Mouse (Mus musculus) gastrocnemius, postnatal 25 days (tissue): ENCODE measurements around the gene Odf3b. TPM values are rescaled to one million over a fixed set of nuclear protein-coding genes. Genes with fewer than 3 reads are reported as not detected.

ENCODE experiments used
- DNase-seq: peaks from one replicate; pipeline ENCODE4 v3.0.0; 2022
- long read RNA-seq, 2 experiments: library from polyadenylated mRNA; stranded (forward); transcript quantifications; one replicate each; pipeline ENCODE4 v2.0.0; 2021
- total RNA-seq, 2 experiments: library from RNA; stranded (reverse); gene quantifications; 1 replicate in 1 of 2; 2 replicates in 1 of 2; pipeline ENCODE4 v1.2.3; 2021

Gene Odf3b
- under 1 TPM in 1 of 2 experiments, not detected in 1; 0.32 TPM for total RNA-seq
- long read RNA-seq, experiment 1, partial matches to known transcripts: 0 of 2 reads
- long read RNA-seq, experiment 1, other reads (novel, unspliced or antisense): 1 of 2 reads
- long read RNA-seq, experiment 2: 0 reads

DNA sequence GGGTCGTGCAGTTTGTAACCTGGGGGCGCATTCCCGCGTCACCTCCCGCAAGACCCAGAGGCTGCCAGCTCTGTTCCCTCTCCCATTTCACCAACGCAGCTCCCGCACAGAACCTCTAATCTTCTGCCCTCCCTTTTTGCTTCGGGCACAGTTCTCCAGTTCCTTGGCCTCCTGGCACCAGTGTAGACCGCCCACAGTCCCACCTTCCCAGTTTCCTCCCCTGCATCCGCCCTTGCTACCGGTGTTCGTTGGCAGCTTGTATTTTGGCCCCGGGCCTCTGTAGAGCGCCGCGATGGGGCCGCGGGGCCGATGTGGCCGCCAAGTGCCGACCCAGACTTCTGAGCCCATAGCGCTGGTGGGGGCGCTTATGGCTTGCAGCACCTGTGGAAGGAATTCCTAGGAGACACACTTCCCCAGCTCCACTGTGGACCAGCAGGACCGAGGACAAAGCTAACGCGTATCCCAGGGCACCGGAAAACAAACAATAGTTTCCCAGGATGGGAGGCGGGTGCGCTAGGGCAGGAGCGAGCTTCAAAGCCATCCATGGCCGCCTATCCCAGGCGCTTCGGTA lies at the start of gene Odf3b:
Gene Odf3b (minus strand): TSS at position 452 of the 571 bp plus-strand sequence.
- no peak for DNase-seq

DNA sequence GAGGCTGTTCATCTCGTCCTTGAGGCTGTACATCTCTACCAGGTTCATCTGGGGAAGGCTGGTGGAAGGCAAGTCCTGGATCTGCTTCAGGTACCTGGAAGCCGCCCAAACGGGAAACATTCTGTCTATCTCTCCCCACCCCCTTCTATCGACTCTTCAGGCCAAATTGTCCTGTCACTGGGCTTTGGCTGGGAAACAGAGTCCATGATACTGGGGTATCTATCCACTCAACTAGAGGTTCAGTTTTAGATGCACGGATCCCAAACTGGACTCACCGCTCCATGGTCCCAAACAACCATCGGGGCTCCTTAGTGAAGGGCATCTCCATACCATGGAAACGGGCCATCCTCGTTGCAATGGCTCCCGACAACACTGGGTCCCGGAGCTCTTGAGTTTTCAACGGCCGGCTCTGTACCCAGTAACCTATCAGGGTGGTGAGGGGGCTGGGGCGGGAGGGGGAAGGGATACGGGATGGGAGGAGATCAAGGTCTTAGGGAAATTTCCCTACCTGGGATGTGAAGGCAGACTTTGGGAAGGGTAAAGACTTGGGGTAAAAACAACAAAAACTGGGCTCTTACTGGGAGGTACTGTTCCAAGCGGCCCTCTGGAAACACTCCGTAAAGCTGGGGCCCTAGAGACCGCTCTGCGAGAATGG lies 49.2 kb upstream of the Odf3b start:
- DNase-seq: no peak

DNA sequence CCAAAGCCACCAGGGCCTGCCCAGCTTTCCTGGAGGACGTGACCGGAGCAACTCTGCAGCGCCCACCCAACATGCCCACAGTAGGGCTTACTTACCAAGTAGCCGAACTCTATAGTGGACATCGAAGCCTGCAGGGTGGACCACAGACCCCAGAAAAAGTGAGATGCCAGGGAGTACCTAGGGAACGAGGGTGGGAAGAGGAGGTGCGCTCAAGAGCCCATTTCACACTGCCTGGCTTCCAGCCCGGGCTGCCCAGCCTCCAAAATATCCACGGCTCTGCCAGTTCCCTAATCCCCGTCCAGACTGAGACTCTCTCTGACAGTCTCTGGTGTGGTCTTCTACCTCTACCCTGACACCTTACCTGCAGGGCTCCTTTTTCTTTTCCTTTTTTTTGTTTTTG lies 47.6 kb upstream of the Odf3b start:
- DNase-seq: no peak

DNA sequence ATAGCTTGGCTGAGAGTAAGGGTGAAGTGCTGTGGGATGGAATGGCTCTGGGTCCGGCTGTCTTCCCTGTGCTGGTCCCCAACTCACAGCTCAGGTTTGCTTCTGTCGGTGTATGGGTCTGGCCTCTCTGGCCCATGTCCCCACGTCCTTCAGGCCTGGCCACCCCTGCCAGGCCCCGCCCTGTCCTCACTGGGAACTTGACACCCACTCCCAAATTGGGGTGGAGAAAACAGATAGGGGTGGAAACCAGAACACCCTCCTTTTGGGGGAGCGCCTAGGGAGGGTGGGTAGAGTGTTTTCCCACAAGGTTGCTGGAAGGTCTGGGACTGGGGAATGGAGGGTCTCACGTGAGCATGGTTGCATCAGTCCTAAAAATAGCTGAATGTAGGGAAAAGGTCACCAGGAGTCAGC lies 46.6 kb upstream of the Odf3b start, which contains the start of gene Cpt1b:
Gene Cpt1b (minus strand): TSS at position 153 of the 411 bp plus-strand sequence.
- peak; percentile 80 for DNase-seq

DNA sequence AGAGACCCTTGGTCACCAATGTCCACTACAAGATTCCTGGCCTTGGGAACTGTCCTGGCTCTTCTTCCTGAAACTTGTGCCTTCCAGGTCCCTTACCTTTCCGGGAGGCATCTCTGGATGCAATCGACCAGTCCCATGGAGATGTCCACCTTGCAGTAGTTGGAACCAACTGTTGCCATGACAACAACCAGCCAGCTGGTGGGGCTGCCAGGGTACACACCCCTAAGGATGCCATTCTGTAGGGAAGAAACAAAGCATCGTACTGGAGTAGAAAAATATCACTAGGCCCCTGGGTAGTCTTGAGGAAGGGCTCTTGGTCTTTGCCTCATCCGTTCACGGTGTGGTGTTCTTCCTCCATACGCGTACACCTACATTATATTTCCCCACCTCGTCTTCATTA lies 45.5 kb upstream of the Odf3b start:
- DNase-seq: no peak

DNA sequence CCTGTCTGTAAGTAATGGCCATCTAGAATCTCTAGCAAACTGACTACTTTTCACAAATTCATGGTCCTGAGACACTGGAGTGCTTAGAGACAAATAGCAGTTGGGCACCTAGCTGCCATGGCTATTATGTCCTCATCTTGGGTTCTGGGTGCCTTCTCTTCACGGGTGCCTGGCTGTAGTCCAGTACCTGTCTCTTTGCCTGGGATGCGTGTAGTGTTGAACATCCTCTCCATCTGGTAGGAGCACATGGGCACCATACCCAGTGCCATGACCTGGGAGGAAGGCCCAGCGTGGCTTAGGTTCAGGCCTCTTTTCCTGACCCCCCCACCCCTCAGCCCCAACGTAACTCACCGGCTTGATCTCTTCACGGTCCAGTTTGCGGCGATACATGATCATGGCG lies 42.9 kb upstream of the Odf3b start:
- DNase-seq: no peak

DNA sequence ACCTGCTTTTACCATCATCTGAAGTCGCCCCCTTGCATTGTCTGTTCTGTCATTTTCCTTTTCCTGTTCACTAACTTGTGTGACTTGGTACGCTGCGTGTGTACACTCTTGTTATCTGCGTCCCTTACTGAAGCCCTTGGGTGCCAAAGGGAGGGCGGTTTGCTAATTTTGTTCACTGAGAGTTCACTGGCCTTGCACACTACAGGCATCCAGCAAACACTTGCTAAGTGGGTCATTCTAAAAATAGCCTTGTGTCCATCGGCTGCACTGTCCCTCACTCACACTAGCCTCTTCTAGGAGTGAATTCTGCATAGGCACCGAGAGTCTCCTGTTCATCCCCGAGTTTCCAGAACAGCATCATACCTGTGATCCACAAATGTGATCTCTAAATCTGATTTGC lies 36.2 kb upstream of the Odf3b start:
- DNase-seq: no peak

DNA sequence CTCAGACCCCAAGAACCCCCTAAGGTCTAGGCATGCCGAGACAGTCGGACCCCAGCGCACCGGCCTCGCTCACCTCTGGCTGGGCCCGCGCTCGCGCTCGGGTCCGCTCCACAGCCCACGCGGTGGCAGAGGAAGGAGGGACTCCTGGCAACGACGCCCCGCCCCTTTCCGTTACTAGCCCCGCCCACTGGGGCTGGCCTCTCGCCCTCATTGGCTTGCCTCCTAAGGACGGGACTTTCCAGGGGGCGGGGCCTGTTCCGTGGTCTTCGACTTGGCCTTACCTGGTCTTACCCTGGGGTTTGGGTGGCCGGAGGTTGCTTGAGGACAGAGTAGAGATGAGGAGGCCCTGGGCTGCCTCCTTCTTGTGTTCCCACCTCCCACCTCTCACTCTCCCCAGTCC lies 31.0 kb upstream of the Odf3b start, which contains the start of gene Syce3:
Gene Syce3 (minus strand): TSS at position 386 of the 400 bp plus-strand sequence.
- DNase-seq: no peak

DNA sequence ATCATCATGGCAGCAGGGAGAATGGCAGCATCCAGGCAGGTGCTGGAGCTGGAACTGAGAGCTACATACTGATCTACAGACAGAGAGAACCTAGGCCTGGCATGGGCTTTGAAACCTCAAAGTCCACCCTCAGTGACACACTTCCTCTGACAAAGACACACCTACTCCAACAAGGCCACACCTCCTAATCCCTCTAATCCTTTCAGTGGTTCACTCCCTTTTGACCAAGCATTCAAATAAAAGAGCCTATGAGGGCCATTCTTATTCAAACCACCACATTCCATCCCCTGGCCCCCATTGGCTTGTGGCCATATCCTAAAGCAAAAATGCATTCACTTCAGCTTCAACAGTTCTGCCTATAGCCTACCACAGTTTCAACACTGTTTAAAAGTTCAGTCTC lies 27.6 kb upstream of the Odf3b start:
- no peak for DNase-seq

DNA sequence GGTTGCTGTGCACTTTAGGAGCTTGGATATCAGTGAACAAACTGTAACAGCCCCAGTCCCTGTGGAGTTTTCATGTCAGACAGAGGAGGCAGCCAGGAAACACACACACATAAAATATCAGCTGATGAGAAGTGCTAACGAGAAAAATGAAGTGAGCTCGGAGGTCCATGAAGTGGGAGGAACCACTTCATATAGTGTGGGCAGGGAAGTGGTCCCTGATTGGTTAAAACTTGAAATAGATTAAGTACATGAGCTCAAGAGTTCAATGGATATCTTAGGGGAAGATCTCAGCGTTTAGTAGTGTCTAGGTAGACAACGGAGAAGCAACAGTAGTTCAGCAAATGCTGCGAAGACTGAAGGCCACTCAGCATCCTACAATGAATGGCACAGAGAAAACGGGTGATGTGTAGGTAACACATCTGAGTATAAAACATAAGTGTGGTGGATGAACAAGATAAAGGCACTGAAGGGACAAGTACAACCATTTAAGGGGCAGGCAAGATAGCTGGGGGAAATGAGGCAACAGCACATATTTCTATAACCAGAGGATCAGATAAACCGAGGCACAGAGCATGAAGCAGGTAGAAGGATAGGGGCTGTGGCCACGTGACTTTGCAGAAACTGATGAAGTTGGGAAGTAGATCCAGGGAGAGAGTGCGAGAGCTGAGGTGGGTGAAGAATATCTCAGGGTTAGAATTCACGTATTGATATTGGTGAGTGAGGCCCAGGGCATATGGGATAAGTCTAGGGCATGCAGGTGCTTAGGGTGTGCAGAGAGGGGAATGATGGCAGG lies 25.9 kb upstream of the Odf3b start:
- DNase-seq: no peak

DNA sequence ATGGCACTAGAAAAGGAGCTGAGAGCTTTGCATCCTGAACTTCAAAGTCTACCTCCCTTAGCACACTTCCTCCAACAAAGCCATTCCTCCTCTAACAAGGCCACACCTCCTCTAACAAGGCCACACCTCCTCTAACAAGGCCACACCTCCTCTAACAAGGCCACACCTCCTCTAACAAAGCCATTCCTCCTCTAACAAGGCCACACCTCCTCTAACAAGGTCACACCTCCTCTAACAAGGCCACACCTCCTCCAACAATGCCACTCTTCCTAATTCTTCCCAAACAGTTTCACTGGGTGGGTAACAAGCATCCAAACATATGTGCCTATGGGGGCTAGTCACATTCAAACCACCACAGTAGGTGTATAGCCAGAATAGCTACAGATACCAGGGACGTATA lies 23.4 kb upstream of the Odf3b start:
- DNase-seq: no peak

DNA sequence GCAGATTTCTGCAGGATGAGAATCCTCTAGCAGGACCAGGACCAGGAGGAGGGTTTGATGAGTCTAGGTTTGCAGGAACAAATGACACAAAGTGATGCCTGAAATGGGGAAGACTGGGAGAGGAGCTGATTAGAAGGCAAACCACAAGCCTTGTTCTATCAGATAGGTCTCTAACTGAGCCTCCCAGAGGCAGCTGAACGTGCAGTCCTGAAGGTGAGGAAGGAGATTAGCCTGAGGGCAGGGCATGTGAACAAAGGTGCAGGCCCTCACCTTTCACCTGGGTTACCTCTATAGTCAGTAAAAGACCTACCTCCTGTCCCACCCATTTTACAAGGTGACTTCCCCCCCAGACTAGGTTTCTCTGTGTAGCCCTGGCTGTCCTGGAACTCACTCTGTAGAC lies 20.6 kb upstream of the Odf3b start:
- no peak for DNase-seq

DNA sequence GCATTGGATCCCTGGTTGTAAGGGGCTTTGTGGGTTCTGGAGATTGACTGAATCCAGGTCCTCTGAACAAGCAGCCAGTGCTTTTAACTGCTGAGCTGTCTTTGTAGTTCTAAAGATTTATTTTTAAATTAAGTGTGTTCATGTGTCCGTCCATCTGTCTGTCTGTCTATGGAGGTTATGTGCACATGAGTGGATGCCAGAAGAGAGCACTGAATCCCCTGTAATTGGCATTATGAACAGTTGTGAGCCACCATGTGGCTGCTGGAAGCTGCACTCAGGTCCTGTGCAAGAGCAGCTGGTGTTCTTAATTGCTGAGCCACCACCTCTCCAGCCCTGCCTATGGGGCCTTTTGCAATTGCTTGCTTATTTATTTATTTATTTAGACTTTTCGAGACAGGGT lies 19.1 kb upstream of the Odf3b start:
- no peak for DNase-seq

DNA sequence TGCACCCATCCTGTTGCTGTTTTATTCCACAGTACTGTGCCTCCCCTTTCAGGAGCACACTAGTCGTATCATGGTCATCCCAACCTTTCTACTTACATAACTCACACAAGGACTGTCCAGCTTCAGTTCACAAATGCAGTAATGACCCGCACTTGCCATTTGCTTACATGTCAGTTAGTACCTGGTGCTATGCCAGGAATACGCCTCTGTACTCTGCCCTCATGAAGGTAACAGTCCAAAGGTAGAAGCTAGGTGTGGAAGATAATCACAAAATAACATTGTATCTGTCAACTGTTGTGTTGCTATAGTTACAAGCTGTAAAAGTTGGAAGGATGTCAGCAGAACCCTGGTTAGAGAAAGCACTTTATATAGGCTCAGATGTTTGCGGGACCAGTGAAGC lies 17.8 kb upstream of the Odf3b start:
- DNase-seq: no peak

DNA sequence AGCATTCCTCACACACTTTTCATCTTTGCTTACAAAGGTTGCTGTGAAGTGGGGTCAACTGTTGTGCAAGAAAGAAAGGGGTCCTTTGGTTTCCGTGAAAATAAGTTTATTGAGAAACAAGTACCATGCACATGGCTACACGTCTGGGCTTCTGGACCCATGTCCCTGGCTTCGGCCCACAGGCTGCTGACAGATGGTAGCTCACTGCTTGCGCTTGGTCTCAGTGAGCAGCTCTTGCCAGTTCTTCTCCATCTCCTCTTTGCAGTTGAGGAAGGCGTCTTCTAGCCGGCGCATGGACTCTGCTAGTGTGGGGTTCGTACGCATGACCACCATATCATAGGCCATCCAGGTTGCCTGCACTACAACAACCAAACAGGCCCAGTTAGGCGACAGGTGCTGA lies 11.0 kb upstream of the Odf3b start:
- DNase-seq: no peak

DNA sequence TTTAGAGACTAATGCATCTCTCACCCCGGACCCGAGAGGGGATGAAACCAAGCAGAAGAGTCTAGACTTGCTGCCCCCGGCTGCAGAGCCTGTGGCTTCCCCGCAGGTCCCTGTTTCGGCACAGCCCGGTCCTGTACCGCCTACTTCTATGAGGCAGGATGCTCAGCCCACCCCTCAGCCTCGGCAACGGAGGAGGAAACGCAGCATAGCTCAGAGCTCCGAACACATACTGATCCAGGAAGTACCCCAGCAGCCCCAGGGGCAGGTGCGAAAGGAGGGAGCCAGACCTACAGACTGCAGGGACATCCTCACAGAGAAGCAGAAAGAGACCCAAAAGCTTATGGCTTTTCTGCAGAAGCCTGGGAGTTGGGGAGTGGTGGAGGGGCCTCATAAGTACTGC lies 8.0 kb upstream of the Odf3b start:
- no peak for DNase-seq

DNA sequence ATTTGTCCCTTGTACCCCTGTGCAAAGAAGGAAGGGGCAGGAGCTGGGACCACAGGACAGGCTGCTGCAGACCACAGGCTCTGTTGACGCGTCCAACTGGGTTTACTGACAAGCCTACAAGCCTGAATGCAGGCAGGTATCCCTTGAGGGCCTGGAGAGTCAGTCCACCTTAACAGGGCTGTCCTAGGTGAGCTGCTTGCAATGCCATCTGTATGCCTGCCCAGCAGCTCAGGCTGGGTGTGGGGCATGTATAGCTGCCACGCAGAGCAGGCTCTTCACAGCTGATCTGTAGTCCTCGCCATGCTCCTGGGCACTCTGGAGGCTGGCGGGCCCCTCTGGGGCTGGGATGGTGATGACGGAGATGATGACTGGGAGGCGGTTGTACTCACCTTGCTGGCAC lies 5.5 kb upstream of the Odf3b start, which contains the start of gene Klhdc7b:
Gene Klhdc7b (plus strand): TSS at position 301 of the 400 bp plus-strand sequence.
- no peak for DNase-seq

DNA sequence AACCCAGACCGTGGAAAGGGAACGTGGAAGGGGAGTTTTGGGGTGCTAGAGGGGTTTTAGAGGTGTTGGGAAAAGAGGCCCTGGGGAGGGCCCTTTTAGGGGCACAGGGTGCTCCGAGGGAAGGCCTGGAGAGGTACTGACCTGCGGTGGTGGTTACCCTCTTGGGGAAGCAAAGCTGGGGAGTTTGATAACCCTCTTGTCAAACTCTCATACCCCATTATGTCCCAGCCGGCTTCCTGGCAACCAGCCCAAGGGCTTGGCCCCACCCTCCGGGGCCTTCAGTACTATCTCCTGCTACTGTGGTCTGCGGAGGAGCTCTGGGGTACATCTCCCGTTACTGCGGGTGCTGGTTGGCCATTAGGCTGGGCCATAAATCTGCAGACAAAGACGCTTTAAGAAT lies 347 bp upstream of the Odf3b start:
- no peak for DNase-seq

DNA sequence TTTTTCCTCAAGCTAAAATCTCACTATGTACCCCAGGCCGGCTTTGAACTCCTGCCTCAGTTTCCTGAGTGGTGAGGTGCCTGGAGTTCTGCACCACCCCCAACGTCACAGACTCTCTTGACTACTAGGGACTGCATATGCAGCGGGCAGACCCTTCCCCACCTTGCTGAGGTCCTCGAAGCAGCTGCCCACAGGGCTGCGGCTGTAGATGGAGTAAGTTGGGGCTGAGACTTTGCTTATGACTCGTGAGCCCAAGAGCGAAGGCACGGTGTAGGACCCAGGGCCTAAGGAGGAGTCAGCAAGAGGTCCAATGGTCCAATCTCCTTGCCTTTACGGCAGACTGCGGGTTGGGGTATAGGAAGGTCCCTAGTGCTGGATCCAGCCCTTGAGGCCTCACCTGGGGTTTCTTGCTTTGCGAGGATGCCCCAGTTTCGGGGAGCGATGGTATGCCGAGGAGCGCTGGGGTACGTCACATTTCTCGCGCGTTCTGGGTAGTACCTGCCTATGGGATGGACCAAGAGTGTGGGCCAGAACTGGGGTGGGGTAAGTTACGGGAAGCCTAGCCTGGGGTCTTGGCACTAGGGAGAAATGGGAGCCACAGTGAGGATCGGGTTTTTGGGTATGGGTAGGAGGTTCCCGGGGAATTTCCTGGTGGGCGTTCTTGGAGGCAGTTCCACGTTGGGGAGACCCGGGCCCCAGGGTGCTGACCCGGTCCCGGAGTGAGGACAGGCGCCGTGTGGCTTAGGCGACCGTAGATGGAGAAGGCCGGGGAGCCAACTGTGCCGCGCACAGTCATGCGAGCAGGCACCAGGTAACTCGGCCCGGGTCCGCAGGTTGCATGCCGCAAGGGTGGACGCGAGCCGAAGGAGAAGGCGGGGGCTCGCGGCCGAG lies 899 bp downstream of the Odf3b start:
- no peak for DNase-seq

DNA sequence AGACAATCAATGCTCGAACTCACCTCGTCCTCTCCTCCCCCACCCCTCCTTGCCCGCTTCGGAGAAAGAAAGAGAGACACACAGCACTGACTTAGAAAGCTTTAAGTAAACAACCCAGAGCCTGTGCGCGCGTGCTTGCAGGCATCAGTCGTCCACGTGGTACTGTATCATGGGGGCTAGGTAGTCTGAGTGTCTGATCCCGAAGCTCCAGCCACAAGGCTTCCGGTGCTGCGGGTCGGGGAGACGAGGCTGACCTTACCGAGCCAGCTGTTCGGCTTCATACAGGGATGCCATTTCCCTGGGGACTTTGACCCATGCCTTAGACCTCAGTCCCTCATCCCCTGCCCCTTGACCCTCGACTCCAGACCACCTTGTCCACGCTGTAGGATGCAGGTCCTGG lies 1.7 kb downstream of the Odf3b start:
- no peak for DNase-seq

DNA sequence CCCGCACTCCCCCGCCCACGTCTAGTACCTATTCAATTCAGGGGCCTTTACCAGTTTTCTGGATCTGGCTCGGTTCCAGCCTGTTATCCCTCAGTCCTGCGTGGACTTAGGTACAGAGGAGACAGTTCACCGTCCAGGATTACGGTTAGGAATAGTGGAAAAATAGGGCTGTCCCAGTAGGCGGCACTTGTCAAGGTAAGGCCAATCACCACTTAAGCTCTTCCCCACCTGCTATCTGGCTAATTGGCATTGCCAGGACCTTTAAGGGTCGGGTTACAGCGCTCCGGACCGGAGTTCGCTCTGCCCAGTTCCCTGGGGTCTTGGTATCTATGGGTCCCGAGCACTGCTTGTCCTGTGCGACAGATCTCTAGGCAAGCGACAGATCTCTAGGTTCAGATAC lies 2.1 kb downstream of the Odf3b start, which contains the start of gene Tymp:
Gene Tymp (minus strand): TSS at position 83 of the 400 bp plus-strand sequence.
- DNase-seq: no peak

DNA sequence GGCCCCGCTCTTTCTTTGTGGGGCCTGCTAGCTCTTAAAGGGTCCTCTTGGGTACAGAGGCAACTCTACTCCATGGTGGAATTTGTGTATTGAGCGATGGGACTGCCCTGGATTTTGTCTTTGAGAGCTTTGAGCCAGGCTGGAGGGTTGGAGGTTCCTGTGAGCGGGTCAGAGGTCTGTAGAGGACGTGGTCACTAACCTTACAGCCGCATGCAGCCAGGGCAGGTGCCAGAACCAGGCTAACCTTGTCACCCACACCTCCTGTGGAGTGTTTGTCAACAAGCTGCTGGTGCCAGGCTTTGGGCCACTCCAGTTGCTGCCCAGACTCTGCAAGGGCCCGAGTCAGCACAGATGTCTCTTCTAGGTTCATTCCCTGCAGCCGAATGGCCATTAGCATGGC lies 3.0 kb downstream of the Odf3b start:
- DNase-seq: no peak
